Mouse (Mus musculus): ENCODE results near the gene Dtnb. TPM values are rescaled to one million over a fixed set of nuclear protein-coding genes. Genes with fewer than 3 reads are reported as not detected.
A peak's percentile ranks its signal among the peaks of the same experiment; 100 is the strongest.

Dtnb gene
- polyA plus RNA-seq, 1 experiment from 2014 or later = 16.3 TPM

DNA sequence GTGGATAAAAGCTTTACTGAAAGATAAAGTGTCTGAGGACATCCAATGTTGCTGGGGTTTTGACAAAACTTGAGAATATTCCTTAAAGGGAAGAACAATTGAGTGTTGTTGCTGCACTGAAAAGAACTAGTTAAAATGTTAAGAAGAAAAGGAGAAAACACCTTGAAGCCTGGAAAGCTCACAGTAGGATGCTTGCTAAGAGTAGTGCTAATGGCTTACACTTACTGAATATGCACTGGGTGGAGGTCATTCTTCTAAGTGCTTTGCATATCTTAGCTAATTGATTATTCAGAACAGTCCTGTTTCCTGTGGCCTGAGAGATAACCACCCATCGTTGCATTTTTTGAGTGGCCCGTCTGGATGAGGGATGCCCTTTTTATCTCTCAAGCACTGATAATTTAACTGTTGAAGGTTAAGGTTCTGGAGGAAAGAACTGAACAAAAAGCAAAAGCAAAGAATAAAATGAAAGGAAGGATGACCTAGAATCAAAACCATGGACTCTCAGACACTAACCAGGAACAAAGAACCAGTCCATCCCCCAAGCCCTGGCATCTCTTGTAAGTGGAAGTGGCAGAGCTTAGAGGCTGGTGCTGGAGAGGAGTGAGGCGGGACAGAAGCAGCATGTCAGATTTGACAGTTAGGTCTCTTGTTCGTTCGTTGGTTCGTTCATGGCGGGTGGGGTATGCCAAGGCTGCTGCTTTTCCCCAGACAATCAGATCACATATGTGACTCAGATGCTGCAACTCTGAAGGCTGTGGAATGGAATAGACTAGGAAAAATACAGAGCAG, 166.8 kb downstream of the Dtnb start:
- Histone ChIP-seq H3K27ac (no peak overlapping the region), H3K4me2 (peak overlapping the region; percentile 2; the same call in 1 of the 2 replicates), H3K9me3 (replicated peaks) (no peaks in the 10 kb centered on the region), H3K4me3 (replicated peaks) (no peak overlapping the region), H3K4me1 (replicated peaks) (peaks cover 24% of the 10 kb centered on the region), H3K27me3 (no peaks in the 10 kb centered on the region), H3K9ac (no peak overlapping the region), H3K36me3 (no peaks in the 10 kb centered on the region; the same call in 1 of the 2 replicates)
- DNase-seq = no peak
- peak; percentile 10; the same call in 1 of the 2 replicates for ATAC-seq (ENCODE audit: low read depth)
- WGBS (ENCODE audit: insufficient replicate concordance) = 13% methylated on average over 7 of the region's 7 CpGs

DNA sequence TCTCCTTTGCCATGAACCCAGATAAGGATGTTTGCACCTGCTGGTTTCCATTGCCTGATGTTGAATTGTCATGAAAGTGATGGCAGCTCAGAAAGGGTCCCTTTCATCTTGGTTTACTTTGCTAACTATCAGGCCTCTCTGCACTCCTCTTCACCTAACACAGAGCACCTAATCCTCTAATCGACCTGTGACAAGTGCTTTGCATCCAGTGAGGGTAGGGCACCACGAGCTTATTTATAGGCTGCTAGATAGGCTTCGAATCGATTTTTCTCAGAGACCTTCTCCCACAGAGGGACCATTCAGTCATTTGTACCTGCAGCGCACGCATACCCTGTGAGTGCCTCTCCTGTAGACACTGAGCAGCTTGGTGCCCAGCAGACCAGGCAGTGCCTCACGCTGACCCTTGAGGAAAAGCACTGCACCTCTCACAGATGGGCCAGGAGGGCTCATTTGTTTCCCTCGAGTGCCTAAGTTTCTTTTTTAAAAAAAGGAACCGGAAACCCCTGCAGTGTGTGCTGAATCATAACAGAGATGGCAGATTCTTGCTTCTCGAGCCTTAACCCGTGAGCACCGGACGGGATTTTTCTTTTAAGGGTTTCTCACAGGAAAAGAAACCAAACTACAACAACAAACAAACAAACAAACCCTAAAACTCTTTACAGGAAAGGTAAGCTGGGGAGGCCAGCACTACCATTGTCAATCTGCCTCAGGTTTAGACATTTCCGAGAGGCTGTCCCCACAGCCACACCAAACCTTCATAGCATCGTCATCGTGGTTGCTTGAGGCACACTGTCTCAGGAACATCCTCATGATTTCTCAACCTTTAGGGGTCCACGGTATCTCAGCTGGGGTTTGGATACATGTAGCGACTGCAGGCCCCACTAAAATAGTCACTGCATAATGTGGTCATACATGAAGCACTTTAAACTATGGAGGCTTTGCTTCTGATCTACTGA, 167.8 kb downstream of the Dtnb start:
- WGBS (ENCODE audit: insufficient replicate concordance) = 44% methylated on average over 18 of the region's 18 CpGs
- ATAC-seq (ENCODE audit: low read depth) (peak; percentile 29; the same call in 1 of the 2 replicates), DNase-seq (no peak)
- Histone ChIP-seq H3K27me3 (no peaks in the 10 kb centered on the region), H3K9ac (no peak overlapping the region), H3K4me1 (replicated peaks) (peaks cover 24% of the 10 kb centered on the region), H3K36me3 (no peaks in the 10 kb centered on the region; the same call in 1 of the 2 replicates), H3K27ac (no peak overlapping the region), H3K9me3 (replicated peaks) (no peaks in the 10 kb centered on the region), H3K4me3 (replicated peaks) (no peak overlapping the region), H3K4me2 (no peak overlapping the region)

DNA sequence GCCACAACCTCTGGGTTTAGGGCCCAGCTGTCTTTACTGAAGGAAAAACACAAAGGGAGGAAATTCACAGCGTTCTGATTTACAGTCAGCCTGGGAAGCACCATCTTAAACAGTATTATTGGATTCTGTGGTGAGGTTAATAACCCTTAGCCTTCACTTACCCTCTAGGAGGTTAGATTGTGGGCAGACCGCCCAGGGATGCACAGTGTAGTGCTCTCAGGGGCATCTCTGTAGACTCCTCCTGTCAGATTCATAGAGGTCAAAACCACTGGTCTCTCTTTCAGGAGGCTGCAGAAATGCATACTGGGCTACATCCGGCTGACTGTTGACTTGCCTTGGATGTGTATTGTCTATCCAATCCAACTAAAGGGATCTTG, 168.5 kb downstream of the Dtnb start:
- Histone ChIP-seq H3K27ac (no peak overlapping the region), H3K4me3 (replicated peaks) (no peak overlapping the region), H3K36me3 (no peaks in the 10 kb centered on the region; the same call in 1 of the 2 replicates), H3K9ac (no peak overlapping the region), H3K9me3 (replicated peaks) (no peaks in the 10 kb centered on the region), H3K27me3 (no peaks in the 10 kb centered on the region), H3K4me2 (no peak overlapping the region), H3K4me1 (replicated peaks) (peaks cover 26% of the 10 kb centered on the region)
- 61% methylated on average over 3 of the region's 3 CpGs for WGBS (ENCODE audit: insufficient replicate concordance)
- no peak for ATAC-seq (ENCODE audit: low read depth)
- no peak for DNase-seq

DNA sequence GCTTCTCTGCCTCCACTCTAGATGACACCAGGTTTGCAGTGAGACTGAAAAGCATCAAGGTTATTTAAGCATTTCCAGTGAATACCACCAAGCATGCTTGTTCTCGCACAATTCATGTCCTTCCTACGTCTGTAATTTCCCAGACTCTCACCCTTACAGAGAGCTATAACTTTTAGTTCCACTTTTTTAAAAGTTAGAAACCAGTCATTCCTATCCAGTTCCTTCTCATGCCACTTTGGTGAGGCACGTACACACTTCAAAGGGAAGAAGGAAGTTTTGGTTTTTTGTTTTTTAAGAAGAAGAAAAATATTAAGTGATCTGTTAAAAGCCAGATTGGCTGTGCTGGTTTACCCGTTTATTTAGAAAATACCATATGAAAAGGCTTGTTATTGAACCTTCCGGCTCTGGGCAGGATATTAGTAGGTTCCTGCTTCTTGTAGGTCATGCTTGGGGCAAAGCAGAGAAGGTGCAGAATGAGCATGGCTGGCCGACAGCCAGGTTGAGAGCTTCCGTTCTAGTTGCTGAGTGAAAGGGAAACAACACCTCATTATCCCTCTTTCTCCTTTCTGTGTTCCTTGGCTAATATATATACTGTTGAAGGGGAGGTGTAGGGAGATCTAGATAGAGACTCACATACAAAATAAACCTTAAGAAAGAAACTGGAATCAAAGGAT, 173.4 kb downstream of the Dtnb start:
- Histone ChIP-seq H3K9me3 (replicated peaks) (no peaks in the 10 kb centered on the region), H3K4me2 (no peak overlapping the region), H3K36me3 (no peaks in the 10 kb centered on the region), H3K27me3 (no peaks in the 10 kb centered on the region), H3K4me3 (replicated peaks) (no peak overlapping the region), H3K27ac (no peak overlapping the region), H3K9ac (no peak overlapping the region), H3K4me1 (replicated peaks) (peaks cover 2% of the 10 kb centered on the region; the same call in 1 of the 2 replicates)
- DNase-seq (no peak), ATAC-seq (ENCODE audit: low read depth) (no peak)
- WGBS (ENCODE audit: insufficient replicate concordance) = 50% methylated on average over 7 of the region's 7 CpGs

DNA sequence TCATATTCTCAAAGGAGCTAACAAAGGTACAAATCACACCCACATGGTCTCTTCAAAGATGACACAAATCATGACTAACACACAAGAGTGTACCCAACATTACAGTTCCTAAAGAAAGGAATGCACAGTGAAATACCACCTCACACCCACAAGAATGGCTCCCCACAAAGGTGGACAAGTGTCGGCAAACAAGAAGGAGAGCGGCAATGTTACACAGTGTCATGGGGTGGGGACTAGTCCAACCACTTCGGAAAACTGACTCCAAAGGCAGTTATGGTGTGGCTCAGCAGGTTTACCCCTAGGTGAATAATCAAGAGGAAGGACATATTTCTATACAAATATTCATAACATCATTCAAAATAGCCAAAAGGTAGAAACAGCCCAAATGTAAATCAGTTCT, 174.2 kb downstream of the Dtnb start:
- H3K9ac ChIP-seq = no peak overlapping the region
- H3K27me3 ChIP-seq = no peaks in the 10 kb centered on the region
- ATAC-seq (ENCODE audit: low read depth) (no peak), DNase-seq (no peak)
- no peak overlapping the region for H3K4me3 ChIP-seq (replicated peaks)
- 0 out of 2 replicates have a peak, but pooled peaks cover 2% of the 10 kb centered on the region for H3K4me1 ChIP-seq (replicated peaks)
- 79% methylated on average over 3 of the region's 3 CpGs for WGBS (ENCODE audit: insufficient replicate concordance)
- no peaks in the 10 kb centered on the region for H3K9me3 ChIP-seq (replicated peaks)
- no peaks in the 10 kb centered on the region for H3K36me3 ChIP-seq
- no peak overlapping the region for H3K27ac ChIP-seq
- no peak overlapping the region for H3K4me2 ChIP-seq

DNA sequence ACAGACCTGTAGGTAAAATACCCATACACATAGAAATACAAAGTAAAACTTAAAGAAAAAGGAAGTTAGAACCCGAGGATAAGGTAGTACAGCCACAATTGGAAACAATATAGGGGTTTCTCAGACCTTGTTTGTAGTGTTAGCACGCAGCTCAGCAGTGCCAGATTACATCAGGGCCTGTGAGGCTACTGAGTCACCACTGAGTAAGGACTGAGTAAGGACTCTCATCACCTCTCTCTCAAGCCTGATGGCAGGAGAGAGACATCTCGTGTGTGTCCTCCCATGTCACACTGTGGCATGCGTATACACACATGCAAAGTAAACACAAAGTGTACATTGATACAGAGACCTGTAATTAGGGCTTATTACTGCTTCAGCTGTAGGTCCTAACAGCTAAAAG, 175.4 kb downstream of the Dtnb start:
- no peaks in the 10 kb centered on the region for H3K27me3 ChIP-seq
- no peaks in the 10 kb centered on the region for H3K9me3 ChIP-seq (replicated peaks)
- WGBS (ENCODE audit: insufficient replicate concordance) = 63% methylated on average over 4 of the region's 4 CpGs
- ATAC-seq (ENCODE audit: low read depth) (no peak), DNase-seq (no peak)
- H3K4me1 ChIP-seq (replicated peaks) = 0 out of 2 replicates have a peak, but pooled peaks cover 2% of the 10 kb centered on the region
- no peak overlapping the region for H3K4me2 ChIP-seq
- H3K27ac ChIP-seq = no peak overlapping the region
- no peak overlapping the region for H3K4me3 ChIP-seq (replicated peaks)
- H3K9ac ChIP-seq = no peak overlapping the region
- no peaks in the 10 kb centered on the region; the same call in 1 of the 2 replicates for H3K36me3 ChIP-seq

DNA sequence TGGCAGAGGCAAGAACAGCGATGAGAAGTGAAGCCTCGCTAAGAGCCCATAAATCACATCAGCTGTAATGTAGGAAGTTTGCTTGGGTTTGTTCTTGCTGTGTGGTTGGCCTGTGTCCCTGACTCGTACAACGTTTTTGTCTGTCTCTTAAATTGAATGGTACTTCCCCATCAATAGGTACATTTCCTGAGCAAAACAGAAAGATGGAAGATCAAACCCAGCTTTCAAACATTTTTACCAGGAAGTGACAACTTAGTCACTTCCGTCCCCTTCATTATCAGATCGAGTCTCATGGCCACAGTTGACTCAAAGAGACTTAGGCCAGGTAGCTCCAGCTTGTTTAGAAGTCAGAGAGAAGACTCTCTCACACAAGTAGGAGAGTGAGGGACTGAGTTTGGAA, 183.3 kb downstream of the Dtnb start:
- no peak overlapping the region for H3K4me2 ChIP-seq
- WGBS (ENCODE audit: insufficient replicate concordance) = 41% methylated on average over 6 of the region's 6 CpGs
- H3K27ac ChIP-seq = no peak overlapping the region
- no peaks in the 10 kb centered on the region for H3K27me3 ChIP-seq
- no peaks in the 10 kb centered on the region for H3K4me1 ChIP-seq (replicated peaks)
- ATAC-seq (ENCODE audit: low read depth) = no peak
- H3K4me3 ChIP-seq (replicated peaks) = no peak overlapping the region
- no peak for DNase-seq
- no peaks in the 10 kb centered on the region for H3K9me3 ChIP-seq (replicated peaks)
- H3K36me3 ChIP-seq = no peaks in the 10 kb centered on the region; the same call in 1 of the 2 replicates
- no peak overlapping the region for H3K9ac ChIP-seq

DNA sequence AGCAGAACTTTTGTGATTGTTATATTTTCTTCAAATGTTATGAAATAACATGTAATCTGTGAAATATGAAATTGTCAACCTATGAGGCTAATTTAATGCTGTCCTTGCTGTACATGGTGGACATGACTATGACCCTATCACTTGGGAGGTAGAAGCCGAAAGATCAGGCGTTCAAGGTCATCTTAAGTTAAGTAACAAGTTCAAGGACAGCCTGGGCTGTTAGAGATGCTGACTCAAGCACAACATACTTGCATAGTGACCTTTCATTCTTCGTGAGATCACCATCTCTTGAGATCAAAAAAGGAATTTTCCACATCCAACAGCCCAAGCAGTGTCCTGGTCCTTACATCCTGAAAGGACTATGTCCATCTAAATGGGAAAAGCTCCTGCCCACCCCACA, 184.0 kb downstream of the Dtnb start:
- H3K36me3 ChIP-seq = no peaks in the 10 kb centered on the region; the same call in 1 of the 2 replicates
- no peaks in the 10 kb centered on the region for H3K27me3 ChIP-seq
- DNase-seq (no peak), ATAC-seq (ENCODE audit: low read depth) (no peak)
- no peak overlapping the region for H3K9ac ChIP-seq
- no peak overlapping the region for H3K4me2 ChIP-seq
- H3K9me3 ChIP-seq (replicated peaks) = no peaks in the 10 kb centered on the region
- 76% methylated on average over 3 of the region's 3 CpGs for WGBS (ENCODE audit: insufficient replicate concordance)
- no peaks in the 10 kb centered on the region for H3K4me1 ChIP-seq (replicated peaks)
- H3K4me3 ChIP-seq (replicated peaks) = no peak overlapping the region
- H3K27ac ChIP-seq = no peak overlapping the region

DNA sequence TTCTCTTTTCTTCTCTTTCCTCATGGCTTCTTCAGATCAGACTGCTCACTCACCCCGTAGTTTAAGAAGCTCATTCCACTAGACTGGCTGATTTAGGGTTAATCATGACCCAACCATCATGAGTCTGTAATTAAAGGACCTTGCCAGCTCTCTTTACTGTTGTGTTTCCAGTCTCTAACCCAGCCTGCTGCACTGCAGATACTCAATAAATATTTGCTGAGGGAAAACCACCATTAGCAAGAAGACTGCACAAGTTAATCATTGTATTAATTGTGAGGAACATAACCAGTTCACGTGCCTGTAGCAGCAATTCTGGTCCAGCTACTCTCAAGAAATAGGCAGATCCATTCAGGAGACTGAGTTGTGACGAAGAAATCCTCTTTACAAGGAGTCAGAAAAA, 185.9 kb downstream of the Dtnb start:
- no peak overlapping the region for H3K27ac ChIP-seq
- H3K9me3 ChIP-seq (replicated peaks) = no peaks in the 10 kb centered on the region
- WGBS (ENCODE audit: insufficient replicate concordance) = 66% methylated on average over 3 of the region's 3 CpGs
- no peak for ATAC-seq (ENCODE audit: low read depth)
- H3K9ac ChIP-seq = no peak overlapping the region
- no peaks in the 10 kb centered on the region for H3K4me1 ChIP-seq (replicated peaks)
- H3K27me3 ChIP-seq = no peaks in the 10 kb centered on the region
- H3K4me2 ChIP-seq = no peak overlapping the region
- no peak for DNase-seq
- H3K4me3 ChIP-seq (replicated peaks) = no peak overlapping the region
- no peaks in the 10 kb centered on the region for H3K36me3 ChIP-seq

DNA sequence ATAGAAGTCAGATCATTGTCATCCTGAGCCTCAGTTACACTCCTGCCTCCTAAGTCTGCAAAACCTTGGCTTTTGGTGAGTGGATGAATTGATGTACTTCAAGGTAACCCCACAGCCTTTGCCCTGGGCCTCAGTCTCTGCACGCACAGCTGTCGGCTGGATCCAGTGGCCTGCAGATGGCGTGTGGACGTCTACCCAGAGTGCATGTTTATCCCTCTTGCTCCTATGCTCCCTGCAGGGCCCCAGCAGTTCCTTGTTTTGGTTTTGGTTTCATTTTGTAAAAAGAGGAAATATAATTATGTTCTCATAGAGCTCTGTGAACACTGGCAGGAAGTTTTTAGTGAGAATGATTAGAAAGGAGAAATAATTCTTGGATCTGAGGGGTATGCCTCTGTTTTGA, 187.2 kb downstream of the Dtnb start:
- H3K27ac ChIP-seq = no peak overlapping the region
- no peak overlapping the region for H3K4me2 ChIP-seq
- H3K36me3 ChIP-seq = no peaks in the 10 kb centered on the region
- WGBS (ENCODE audit: insufficient replicate concordance) = 9% methylated on average over 4 of the region's 4 CpGs
- H3K4me3 ChIP-seq (replicated peaks) = no peak overlapping the region
- no peaks in the 10 kb centered on the region for H3K4me1 ChIP-seq (replicated peaks)
- no peaks in the 10 kb centered on the region for H3K27me3 ChIP-seq
- no peak overlapping the region for H3K9ac ChIP-seq
- DNase-seq (no peak), ATAC-seq (ENCODE audit: low read depth) (peak; percentile 64)
- H3K9me3 ChIP-seq (replicated peaks) = no peaks in the 10 kb centered on the region

All from liver, embryonic 13.5 days (tissue).